Mouse (Mus musculus) embryonic facial prominence, embryonic 11.5 days (tissue): ENCODE measurements around the gene Ints14. TPM values are rescaled to one million over a fixed set of nuclear protein-coding genes. Genes with fewer than 3 reads are reported as not detected.
A peak's percentile ranks its signal among the peaks of the same experiment; 100 is the strongest.
"Not testable (repeated sequence)": the region's sequence is repeated elsewhere in the genome, so short reads cannot be mapped to it uniquely, and the experiment has no call there.

Experiments
- ATAC-seq: fragments of 200-750 bp; cut with Nextera tagmentation; replicated peaks from 2 replicates; pipeline ENCODE4 v1.8.0; 2017; ENCODE audit warnings: low read depth; ENCODE audit not compliant: insufficient number of reproducible peaks, low FRiP score, low TSS enrichment
- DNase-seq: peaks from one replicate; pipeline ENCODE4 v3.0.0-alpha.2; 2015; ENCODE audit warnings: low spot score
- H3K27ac ChIP-seq: fragments of 300-500 bp; sonication (generic); replicated peaks from 2 replicates; pipeline ENCODE4 v1.5.1; 2014; ENCODE audit warnings: mild to moderate bottlenecking, low read depth, low read length, control low read depth
- H3K27me3 ChIP-seq: fragments of 300-500 bp; sonication (generic); 2 replicates; pipeline ENCODE4 v1.6.1; 2014; ENCODE audit warnings: mild to moderate bottlenecking, low read length, moderate library complexity, mixed read lengths; ENCODE audit not compliant: control insufficient read depth, insufficient read depth
- H3K36me3 ChIP-seq: fragments of 300-500 bp; sonication (generic); replicated peaks from 2 replicates; pipeline ENCODE4 v1.6.1; 2014; ENCODE audit warnings: low read depth, mild to moderate bottlenecking, low read length, moderate library complexity, mixed read lengths; ENCODE audit not compliant: control insufficient read depth, insufficient read depth
- H3K4me1 ChIP-seq: fragments of 300-500 bp; sonication (generic); 2 replicates; pipeline ENCODE4 v1.6.1; 2014; ENCODE audit warnings: low read length, mixed read lengths; ENCODE audit not compliant: control insufficient read depth, insufficient read depth
- H3K4me2 ChIP-seq: fragments of 300-500 bp; sonication (generic); 2 replicates; pipeline ENCODE4 v1.6.1; 2014; ENCODE audit warnings: low read depth, mild to moderate bottlenecking, control low read depth, low read length, moderate library complexity
- H3K4me3 ChIP-seq: fragments of 300-500 bp; sonication (generic); 2 replicates; pipeline ENCODE4 v1.5.1; 2014; ENCODE audit warnings: low read depth, low read length, control low read depth
- H3K9ac ChIP-seq: fragments of 300-500 bp; sonication (generic); replicated peaks from 2 replicates; pipeline ENCODE4 v1.6.1; 2014; ENCODE audit warnings: mild to moderate bottlenecking, control low read depth, low read length
- H3K9me3 ChIP-seq: fragments of 300-500 bp; sonication (generic); replicated peaks from 2 replicates; pipeline ENCODE4 v1.6.1; 2016; ENCODE audit warnings: mild to moderate bottlenecking, low read length, inconsistent platforms, mixed read lengths; ENCODE audit not compliant: control insufficient read depth
- WGBS: fragments of 180-500 bp; shearing (Covaris S2); extraction: QIAGEN DNeasy Blood & Tissue Kit; methylation state at CpG from one replicate; pipeline ENCODE4 v1.1.7; 2014; 5-methylcytosine and 5-hydroxymethylcytosine counted together
- polyA plus RNA-seq: library from polyadenylated mRNA; unstranded; fragments of >200 nt; fragmentation: Nextera tagmentation; extraction: Ambion mirVana; gene quantifications from 2 replicates; pipeline ENCODE4 v1.2.1, GENCODE M21; 2014

The Ints14 gene
- polyA plus RNA-seq, 1 experiment from 2014 or later: 80.5 TPM

DNA sequence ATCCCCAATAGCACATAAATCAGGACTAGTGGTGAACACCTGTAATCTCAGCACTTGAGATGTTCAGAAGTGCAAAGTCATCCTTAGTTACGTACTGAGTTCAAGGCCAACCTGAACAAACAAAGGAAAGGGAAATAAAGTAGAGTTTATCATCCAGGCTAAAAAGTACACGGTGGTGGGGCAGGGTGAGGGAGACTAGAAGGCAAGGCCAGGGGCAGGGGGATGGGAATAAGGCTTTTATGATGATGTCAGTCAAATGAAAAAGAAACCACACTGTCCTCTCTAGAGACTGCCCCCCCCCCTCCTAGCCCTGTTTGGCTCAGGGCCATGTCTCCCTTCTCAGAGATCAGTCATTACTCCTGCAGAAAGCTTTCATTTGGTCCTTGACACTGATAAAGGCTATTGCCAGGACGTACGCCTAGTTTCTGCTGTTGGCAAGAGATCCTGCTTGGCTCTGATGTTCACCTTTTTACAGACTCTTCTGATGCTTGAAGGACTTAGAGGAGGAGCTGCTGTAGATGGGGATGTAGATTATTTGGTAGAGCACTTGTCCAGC, 62.0 kb downstream of the Ints14 start:
- H3K27ac ChIP-seq: no peak overlapping the region
- H3K9ac ChIP-seq: no peak overlapping the region
- DNase-seq (no peak), ATAC-seq (no peak)
- no peak overlapping the region for H3K4me3 ChIP-seq
- WGBS: 80% methylated on average over 4 of the region's 4 CpGs
- no peaks in the 10 kb centered on the region for H3K9me3 ChIP-seq
- H3K4me1 ChIP-seq: no peaks in the 10 kb centered on the region
- H3K36me3 ChIP-seq: no peaks in the 10 kb centered on the region
- no peak overlapping the region for H3K4me2 ChIP-seq
- H3K27me3 ChIP-seq: no peaks in the 10 kb centered on the region

DNA sequence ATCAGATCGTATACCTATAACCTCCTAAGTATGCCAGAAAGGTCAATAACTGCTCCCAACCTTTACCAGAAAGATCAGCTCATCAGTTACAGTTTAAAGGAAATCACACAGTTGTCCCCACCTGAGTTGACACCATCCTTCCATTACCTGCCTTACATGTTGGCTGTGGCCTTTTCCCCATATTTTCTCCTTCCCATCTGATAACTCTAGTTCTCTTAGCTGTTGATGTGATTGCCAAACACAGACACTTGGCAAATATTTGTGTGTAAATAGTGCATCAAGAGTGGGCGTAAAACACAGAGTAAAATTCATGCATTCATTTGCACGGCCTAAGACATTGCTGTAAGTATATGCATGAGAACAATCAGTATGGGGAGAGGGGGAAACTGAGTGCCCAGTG, 62.7 kb downstream of the Ints14 start:
- 92% methylated on average over 3 of the region's 3 CpGs for WGBS
- Histone ChIP-seq H3K4me3 (no peak overlapping the region), H3K36me3 (no peaks in the 10 kb centered on the region), H3K9me3 (no peaks in the 10 kb centered on the region), H3K4me2 (no peak overlapping the region), H3K27ac (no peak overlapping the region), H3K27me3 (no peaks in the 10 kb centered on the region), H3K4me1 (no peaks in the 10 kb centered on the region), H3K9ac (no peak overlapping the region)
- no peak for ATAC-seq
- no peak for DNase-seq

DNA sequence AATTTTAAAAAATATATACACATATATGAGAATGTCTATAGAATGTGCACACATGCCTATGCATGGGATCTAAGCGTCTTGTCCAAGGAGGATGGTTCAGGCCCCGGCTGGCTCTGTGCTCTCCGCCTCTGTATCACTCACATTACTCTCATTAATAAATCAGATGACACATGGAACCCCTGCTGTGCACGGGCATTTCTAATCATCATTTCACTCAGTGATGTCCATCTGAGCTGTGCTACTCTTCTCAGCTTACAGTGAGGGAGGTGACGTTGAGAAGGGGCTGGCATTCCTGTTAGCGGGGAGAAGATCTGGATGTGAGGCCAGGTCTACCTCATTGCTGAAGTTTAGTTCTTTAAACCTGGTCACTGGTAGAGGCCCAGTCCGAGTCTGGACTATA, 66.5 kb downstream of the Ints14 start:
- Histone ChIP-seq H3K4me3 (no peak overlapping the region), H3K4me2 (no peak overlapping the region), H3K27ac (no peak overlapping the region), H3K9ac (no peak overlapping the region), H3K27me3 (no peaks in the 10 kb centered on the region), H3K4me1 (no peaks in the 10 kb centered on the region), H3K36me3 (no peaks in the 10 kb centered on the region), H3K9me3 (no peaks in the 10 kb centered on the region)
- no peak for ATAC-seq
- WGBS: 84% methylated on average over 7 of the region's 7 CpGs
- no peak for DNase-seq

- Histone ChIP-seq H3K4me3 (no peak overlapping the region), H3K4me1 (no peaks in the 10 kb centered on the region), H3K4me2 (no peak overlapping the region), H3K9me3 (no peaks in the 10 kb centered on the region), H3K27ac (no peak overlapping the region), H3K9ac (no peak overlapping the region), H3K36me3 (no peaks in the 10 kb centered on the region), H3K27me3 (no peaks in the 10 kb centered on the region)
- DNase-seq: no peak
- WGBS: 80% methylated on average over 5 of the region's 5 CpGs
- ATAC-seq: no peak
Measured at GRCm38 (mm10) chr9:65028313-65028712, 67.6 kb downstream of the Ints14 start.

- not testable (repeated sequence) for H3K4me3 ChIP-seq, H3K27me3 ChIP-seq, ATAC-seq, H3K4me2 ChIP-seq, DNase-seq, H3K9ac ChIP-seq, H3K4me1 ChIP-seq, H3K27ac ChIP-seq, H3K9me3 ChIP-seq, H3K36me3 ChIP-seq
- 74% methylated on average over 5 of the region's 5 CpGs for WGBS
Measured at GRCm38 (mm10) chr9:65031355-65031754, 70.7 kb downstream of the Ints14 start.

GRCm38 (mm10) chr9:65031894-65032268, 71.2 kb downstream of the Ints14 start:
- Histone ChIP-seq H3K4me2 (no peak overlapping the region), H3K27me3 (no peaks in the 10 kb centered on the region), H3K4me3 (peak overlapping the region; percentile 99; the same call in 1 of the 2 replicates), H3K9me3 (no peaks in the 10 kb centered on the region), H3K27ac (no peak overlapping the region), H3K9ac (no peak overlapping the region), H3K4me1 (no peaks in the 10 kb centered on the region), H3K36me3 (no peaks in the 10 kb centered on the region)
- no peak for DNase-seq
- 34% methylated on average over 4 of the region's 4 CpGs for WGBS
- no peak for ATAC-seq

DNA sequence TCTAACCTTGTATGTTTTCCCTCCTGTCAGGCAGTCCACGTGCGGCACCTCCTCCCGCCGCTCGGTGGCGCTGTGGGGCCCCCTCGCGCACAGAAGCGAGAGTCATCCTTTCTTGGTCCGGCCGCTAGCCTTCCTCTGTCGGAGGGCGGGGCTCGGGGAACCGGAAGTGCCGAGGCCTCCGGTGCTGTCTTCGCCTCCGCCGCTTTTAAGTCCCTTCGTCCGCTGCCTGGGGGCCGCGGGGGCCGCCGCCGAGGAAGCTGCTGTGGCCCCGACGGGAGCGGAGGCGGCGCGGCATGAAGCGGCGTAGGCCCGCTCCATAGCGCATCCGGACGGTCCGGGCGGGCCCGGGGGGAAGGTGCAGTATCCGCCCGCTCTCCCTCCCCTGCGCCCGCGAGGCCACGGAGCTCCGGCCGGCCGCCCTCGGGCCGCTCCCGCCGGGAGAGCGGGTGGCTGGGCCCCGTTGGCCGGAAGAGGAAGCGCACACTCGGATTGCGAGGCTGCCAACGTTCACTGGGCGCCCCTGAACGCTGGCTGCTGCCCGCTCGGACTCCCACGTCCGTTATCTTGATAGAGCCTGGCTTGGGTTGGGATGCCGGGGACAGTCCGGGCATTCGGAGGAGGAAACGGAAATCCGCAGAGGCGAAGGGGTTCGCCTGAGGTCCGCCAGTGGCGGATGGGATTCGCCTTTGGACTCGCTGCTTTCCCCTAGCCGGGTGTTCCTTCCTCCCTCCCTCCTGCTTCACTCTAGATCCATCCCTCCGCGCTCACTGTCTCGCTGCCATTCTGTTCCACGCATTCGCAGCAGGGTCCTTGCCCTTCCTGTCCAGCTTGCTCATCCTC, 71.8 kb downstream of the Ints14 start, which contains the start of gene Dpp8:
Gene Dpp8 (plus strand): TSS at position 146 of the 840 bp plus-strand sequence.
- H3K9ac ChIP-seq: peak within 1 kb of the TSS; percentile 95
- WGBS: under 1% methylated on average over 75 of the region's 85 CpGs
- peak within 1 kb of the TSS; percentile 99 for H3K4me3 ChIP-seq
- peak within 1 kb of the TSS; percentile 84 for H3K4me2 ChIP-seq
- H3K27me3 ChIP-seq: no peaks in the 10 kb centered on the region
- no peaks in the 10 kb centered on the region for H3K36me3 ChIP-seq
- ATAC-seq (peak; percentile 92), DNase-seq (peak; percentile 94)
- peak within 1 kb of the TSS; percentile 82 for H3K27ac ChIP-seq
- no peaks in the 10 kb centered on the region for H3K9me3 ChIP-seq
- H3K4me1 ChIP-seq: no peaks in the 10 kb centered on the region

- DNase-seq (no peak), ATAC-seq (no peak)
- Histone ChIP-seq H3K4me2 (no peak overlapping the region), H3K27ac (no peak overlapping the region), H3K36me3 (peaks cover 6% of the 10 kb centered on the region), H3K4me3 (no peak overlapping the region), H3K27me3 (no peaks in the 10 kb centered on the region), H3K9ac (no peak overlapping the region), H3K9me3 (no peaks in the 10 kb centered on the region), H3K4me1 (no peaks in the 10 kb centered on the region)
- WGBS: 100% methylated on average over 1 of the region's 1 CpGs
Measured at GRCm38 (mm10) chr9:65036456-65036855, 75.8 kb downstream of the Ints14 start.
